Mouse (Mus musculus) ovary, postnatal 10 days (tissue): ENCODE measurements around the gene Sri.
A peak's percentile ranks its signal among the peaks of the same experiment; 100 is the strongest.
"Not testable (repeated sequence)": the region's sequence is repeated elsewhere in the genome, so short reads cannot be mapped to it uniquely, and the experiment has no call there.

ENCODE experiments used
- DNase-seq: peaks from one replicate; pipeline ENCODE4 v3.0.0; 2022; ENCODE audit warnings: low spot score

Sri gene

DNA sequence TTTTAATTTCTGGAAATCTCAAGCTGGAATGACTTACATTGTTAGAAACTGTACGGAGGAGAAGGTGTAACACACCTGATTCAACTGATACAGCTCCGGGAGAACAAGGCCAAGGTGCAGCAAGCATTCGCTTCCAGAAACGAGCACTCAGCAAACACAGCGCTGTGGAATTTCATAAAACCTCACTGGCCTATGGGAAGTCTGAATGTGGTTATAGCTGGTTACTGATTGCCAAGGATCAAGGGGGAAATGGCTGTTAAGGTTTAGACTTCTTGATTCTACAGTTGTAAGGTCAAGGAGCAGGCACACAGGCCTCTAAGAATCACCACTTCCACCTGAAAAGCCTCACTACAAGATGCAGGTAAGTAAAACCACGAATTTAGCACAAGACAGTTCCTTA, at the start of gene Sri:
Gene Sri, plus strand, starts transcription at position 224 of the 400 bp plus-strand sequence.
- no peak for DNase-seq

GRCm38 (mm10) chr5:7996401-7997044, 49.4 kb upstream of the Sri start:
- DNase-seq, result no peak

DNA sequence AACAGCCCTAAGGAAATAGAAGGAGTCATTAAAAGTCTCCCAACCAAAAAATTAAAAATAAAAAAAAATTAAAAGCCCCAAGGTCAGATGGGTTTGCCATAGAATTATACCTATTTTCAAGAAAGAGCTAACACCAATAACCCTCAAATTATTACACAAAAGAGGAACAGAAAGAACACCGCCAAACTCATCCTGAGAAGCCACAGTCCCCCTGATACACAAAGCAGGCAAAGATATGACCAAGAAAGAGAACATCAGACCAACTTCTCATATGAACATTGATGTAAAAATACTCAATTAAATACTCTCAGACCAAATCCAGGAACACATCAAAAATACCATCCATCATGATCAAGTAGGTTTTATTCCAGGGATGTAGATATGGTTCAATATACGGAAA, 48.8 kb upstream of the Sri start:
- no peak for DNase-seq

GRCm38 (mm10) chr5:8000466-8000865, 45.4 kb upstream of the Sri start:
- no peak for DNase-seq

DNA sequence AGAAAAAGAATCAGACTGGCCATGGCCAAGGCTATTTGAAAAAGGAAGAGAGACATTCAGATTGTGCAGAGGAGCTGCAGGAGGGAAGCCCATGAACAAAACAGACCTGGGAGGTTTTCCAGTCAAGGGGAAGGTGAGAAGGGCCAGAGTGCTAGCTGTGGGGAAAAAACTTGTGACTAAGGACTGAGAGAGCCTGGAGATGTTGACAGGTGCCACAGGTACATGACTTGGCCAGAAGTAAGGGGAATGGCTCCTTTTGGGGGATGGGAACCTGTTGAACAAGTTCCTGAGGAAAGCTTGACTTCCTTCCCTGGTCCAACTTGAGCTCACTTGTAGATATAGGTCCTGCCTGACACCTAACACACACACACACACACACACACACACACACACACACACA, 43.1 kb upstream of the Sri start:
- no peak for DNase-seq

DNA sequence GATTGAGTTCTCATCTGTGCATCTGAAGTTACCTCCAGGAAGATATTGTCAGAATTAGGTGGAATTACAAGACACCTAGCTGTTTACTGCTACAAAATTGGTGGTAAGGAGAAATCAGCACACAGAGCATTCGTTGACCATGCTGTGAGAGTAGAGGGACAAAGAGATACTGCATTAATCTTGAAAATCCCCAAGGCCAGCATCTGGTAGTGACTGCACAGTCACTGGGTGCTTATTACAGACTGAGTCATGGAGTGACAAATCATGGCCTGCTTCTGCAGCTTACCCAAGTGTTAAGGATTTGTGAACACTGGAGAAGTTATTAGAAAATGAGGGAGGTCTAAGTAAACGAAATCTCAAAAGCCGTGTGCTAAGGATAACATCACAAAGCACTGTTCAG, 32.6 kb upstream of the Sri start:
- DNase-seq, result no peak

DNA sequence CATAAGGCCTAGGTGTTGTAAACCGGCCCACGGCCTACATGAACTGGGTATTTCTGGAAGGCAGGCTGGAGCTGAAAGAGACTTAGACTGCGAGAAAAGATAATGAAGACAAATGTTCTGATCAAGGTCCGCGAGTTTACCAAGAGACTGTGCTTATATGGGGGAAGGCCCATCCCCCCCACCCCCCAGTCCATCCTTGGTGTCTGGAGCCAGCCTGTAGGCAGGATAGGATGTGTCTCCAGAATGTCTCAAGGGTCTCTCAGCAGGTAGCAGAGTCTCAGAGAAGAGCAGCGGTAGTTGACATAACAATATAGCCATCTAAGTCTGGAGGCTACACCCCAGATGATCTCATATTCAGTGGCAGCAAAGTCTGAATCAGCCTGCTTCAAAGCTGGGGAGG, 11.3 kb upstream of the Sri start:
- DNase-seq, result not testable (repeated sequence)

- DNase-seq, result no peak
Measured at GRCm38 (mm10) chr5:8053827-8054226, 7.9 kb downstream of the Sri start.

GRCm38 (mm10) chr5:8055721-8056129, 9.8 kb downstream of the Sri start:
- DNase-seq, result peak; percentile 4

GRCm38 (mm10) chr5:8056141-8057017, 10.5 kb downstream of the Sri start:
- DNase-seq, result peak; percentile 82

GRCm38 (mm10) chr5:8057018-8057323, 11.1 kb downstream of the Sri start:
- DNase-seq, result no peak

GRCm38 (mm10) chr5:8058056-8058455, 12.2 kb downstream of the Sri start:
- no peak for DNase-seq

DNA sequence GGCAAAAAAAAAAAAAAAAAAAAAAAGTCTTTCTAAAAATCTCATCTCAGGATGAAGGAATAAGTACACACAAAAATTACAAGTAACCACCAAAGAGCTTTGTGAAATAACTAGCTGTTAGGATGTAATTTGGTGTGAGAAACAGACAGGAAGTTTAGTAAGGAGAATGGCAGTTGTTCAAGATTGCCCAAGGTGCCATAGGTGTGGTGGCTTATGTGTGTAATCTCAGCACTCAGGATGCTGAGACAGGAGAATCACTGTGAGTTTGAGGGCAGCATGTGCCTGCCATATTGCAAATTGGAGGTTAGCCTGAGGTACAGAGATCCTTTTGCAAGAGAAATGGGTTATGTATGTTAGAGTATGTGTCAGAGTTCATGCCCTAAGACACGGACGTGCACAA, 16.6 kb downstream of the Sri start:
- no peak for DNase-seq

- no peak for DNase-seq
Measured at GRCm38 (mm10) chr5:8063207-8063606, 17.3 kb downstream of the Sri start.

DNA sequence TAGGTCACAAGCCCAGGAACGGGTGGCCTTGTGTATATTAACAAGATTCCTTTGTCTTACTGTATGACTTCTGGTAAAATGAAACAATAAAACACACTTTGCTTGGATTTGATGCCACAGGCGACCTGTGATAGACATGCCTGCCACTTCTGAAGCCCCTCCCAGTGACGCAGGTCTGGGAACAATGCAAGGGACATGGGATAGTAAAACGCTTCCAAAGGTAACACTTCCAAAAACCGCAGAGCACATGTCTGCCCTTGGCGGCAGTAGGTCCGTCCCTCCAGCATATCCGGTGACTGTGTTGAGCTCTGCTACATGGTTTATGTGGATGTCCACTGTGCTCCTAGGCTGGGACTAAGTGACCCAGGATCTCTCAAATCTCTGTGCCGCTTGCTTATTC, 27.5 kb downstream of the Sri start:
- no peak for DNase-seq

DNA sequence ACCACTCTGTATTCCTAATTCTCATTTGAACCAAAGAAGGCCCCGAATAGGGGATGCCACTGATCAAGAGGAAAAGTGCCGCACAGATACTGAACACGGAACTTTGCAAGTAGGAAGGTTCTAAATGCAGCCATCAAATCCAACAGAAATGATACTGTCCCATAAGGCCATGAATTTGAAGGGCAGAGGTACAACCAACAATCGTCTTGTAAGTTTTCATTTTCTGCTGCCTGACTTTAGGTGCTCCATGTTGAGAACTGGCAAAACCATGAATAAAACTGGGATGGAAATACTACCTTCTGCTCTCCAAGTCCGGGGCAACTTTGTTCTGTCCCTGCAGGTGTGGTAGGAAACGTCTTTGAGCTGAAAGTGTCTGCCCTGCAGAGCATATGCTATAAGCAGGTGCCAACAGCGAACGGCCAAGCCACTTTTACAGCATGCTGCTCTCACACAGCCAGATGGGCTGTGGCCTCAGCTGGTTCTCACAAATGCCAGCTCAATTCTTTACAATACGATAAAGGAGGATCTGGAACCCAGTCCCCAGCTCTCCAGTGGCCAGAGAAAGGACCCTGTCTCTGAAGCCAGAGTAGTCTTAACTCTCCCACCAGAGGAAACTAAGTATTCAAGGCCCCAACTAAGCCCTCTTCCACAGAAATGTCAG, 28.2 kb downstream of the Sri start:
- no peak for DNase-seq

DNA sequence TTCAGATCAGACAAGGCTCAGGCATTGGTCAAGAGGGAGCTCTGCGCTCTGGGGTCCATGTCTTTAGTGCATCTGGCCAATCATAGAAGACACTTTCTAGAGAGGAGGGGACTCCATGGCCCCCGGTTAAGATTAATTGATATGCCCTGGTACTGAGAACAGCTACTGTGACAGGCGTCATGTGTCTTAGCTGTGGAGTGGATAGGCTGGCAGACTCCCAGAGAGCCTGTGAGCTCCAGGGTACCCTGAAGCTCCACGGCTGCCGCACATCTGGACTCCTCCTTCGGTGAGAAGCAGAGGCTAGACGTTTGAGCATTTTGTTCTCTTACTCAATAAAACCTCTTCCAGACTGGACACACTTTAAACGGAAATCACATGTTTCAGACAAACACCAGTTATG, 31.6 kb downstream of the Sri start:
- DNase-seq, result no peak

GRCm38 (mm10) chr5:8082800-8083509, 37.1 kb downstream of the Sri start:
- no peak for DNase-seq

- DNase-seq, result no peak
Measured at GRCm38 (mm10) chr5:8085661-8086060, 39.8 kb downstream of the Sri start.

DNA sequence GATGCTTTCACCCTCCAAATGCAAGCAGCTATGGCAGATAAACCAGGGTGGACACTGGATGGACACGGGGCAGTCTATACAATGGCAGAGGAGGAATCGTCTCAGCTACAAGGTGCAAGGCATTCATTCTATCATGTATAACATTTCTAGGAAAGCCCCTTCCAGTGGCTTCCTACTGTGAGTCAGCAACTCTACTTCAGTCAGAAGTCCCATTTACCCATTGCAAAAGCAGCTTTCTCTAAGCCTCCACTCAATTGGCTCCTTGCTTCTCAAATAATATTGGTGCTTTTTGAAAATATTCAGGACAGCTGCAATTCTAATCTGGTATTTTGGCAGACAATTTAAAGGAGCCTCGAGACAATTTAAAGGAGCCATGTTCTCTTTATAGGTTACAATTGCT, 42.3 kb downstream of the Sri start:
- DNase-seq, result no peak

- no peak for DNase-seq
Measured at GRCm38 (mm10) chr5:8094921-8095320, 49.0 kb downstream of the Sri start.

DNA sequence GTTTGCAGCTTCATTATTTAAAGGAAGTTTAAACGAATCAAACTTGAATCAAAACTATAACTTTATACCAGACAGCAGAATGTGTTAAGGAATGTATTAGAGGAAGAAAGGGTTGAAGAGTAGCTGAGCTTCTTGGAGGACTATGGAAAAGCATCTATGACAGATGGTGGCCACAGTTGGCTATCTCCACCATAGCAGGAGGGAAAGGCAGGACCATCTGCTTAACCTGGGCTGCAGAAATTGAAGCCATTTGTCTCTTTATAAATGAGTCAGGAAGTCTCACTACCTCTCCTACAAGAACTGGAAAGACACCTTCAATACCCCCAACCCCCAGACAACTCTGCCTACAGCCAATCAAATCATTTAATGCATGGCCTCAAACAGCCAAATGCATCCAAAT, 49.8 kb downstream of the Sri start:
- DNase-seq, result no peak

DNA sequence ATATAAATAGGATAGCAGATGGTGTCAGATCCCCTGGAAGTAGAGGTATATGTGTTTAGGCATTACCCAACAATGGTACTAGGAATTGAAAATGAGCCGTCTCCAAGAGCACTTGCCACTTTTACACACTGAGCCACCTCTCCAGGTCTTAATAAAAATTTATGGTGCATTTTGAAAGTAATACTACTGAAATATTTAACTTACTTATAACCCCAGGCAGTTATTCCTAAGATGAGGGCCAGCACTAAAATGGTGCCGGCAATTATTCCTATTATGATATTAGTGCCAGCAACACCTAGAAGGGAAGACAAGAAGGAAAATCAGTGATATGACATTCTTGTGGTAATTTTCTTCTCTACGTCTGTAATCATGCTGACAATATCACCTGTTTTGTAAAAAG, 65.8 kb downstream of the Sri start:
- DNase-seq, result no peak
